Mouse (Mus musculus): ENCODE measurements at regions not wholly inside any gene's neighbourhood (a gene's known extent, or its start where the extent isn't known, plus 50 kb on each side); places are given as distances from the start of the nearest gene placed in this dataset.

- Histone ChIP-seq H3K4me1 (no peaks in the 10 kb centered on the region), H3K27me3 (ENCODE audit: insufficient read depth, poor library complexity, severe bottlenecking) (no peaks in the 10 kb centered on the region; the same call in 1 of the 2 replicates), H3K36me3 (no peaks in the 10 kb centered on the region), H3K27ac (no peak overlapping the region), H3K4me3 (no peak overlapping the region), H3K9me3 (no peaks in the 10 kb centered on the region)
- no peak for DNase-seq (ENCODE audit: low spot score)
- WGBS: 75% methylated on average over 2 of the region's 2 CpGs
Measured at GRCm38 (mm10) chrX:167015602-167016001, 193.5 kb downstream of the Tmsb4x start.

- Histone ChIP-seq H3K36me3 (no peaks in the 10 kb centered on the region), H3K27ac (no peak overlapping the region), H3K4me3 (no peak overlapping the region), H3K4me1 (no peaks in the 10 kb centered on the region), H3K9me3 (no peaks in the 10 kb centered on the region), H3K27me3 (ENCODE audit: insufficient read depth, poor library complexity, severe bottlenecking) (no peaks in the 10 kb centered on the region)
- 70% methylated on average over 2 of the region's 2 CpGs for WGBS
- no peak for DNase-seq (ENCODE audit: low spot score)
Measured at GRCm38 (mm10) chrX:167014322-167014721, 194.8 kb downstream of the Tmsb4x start.

GRCm38 (mm10) chrX:167012891-167013290 is 196.2 kb downstream of the Tmsb4x start:
- DNase-seq (ENCODE audit: low spot score): no peak
- Histone ChIP-seq H3K27me3 (ENCODE audit: insufficient read depth, poor library complexity, severe bottlenecking) (no peaks in the 10 kb centered on the region), H3K4me3 (no peak overlapping the region), H3K27ac (no peak overlapping the region), H3K36me3 (no peaks in the 10 kb centered on the region), H3K4me1 (no peaks in the 10 kb centered on the region), H3K9me3 (no peaks in the 10 kb centered on the region)
- 75% methylated on average over 4 of the region's 4 CpGs for WGBS

- H3K4me3 ChIP-seq: no peak overlapping the region
- 59% methylated on average over 1 of the region's 1 CpGs for WGBS
- H3K4me1 ChIP-seq: no peaks in the 10 kb centered on the region
- H3K36me3 ChIP-seq: no peaks in the 10 kb centered on the region
- H3K27ac ChIP-seq: no peak overlapping the region
- H3K9me3 ChIP-seq: no peaks in the 10 kb centered on the region
- DNase-seq (ENCODE audit: low spot score): no peak
- no peaks in the 10 kb centered on the region for H3K27me3 ChIP-seq (ENCODE audit: insufficient read depth, poor library complexity, severe bottlenecking)
Measured at GRCm38 (mm10) chrX:167011977-167012542, 197.1 kb downstream of the Tmsb4x start.

GRCm38 (mm10) chrX:166995855-166996254 is 213.3 kb downstream of the Tmsb4x start:
- H3K36me3 ChIP-seq: no peaks in the 10 kb centered on the region
- DNase-seq (ENCODE audit: low spot score): no peak
- H3K4me1 ChIP-seq: no peaks in the 10 kb centered on the region
- no peak overlapping the region for H3K4me3 ChIP-seq
- H3K9me3 ChIP-seq: no peaks in the 10 kb centered on the region
- H3K27ac ChIP-seq: no peak overlapping the region
- H3K27me3 ChIP-seq (ENCODE audit: insufficient read depth, poor library complexity, severe bottlenecking): peaks cover 4% of the 10 kb centered on the region; the same call in 1 of the 2 replicates
- WGBS: 83% methylated on average over 4 of the region's 4 CpGs

GRCm38 (mm10) chrX:166981003-166981402 is 228.1 kb downstream of the Tmsb4x start:
- Histone ChIP-seq H3K4me1 (no peaks in the 10 kb centered on the region), H3K9me3 (no peaks in the 10 kb centered on the region), H3K27me3 (ENCODE audit: insufficient read depth, poor library complexity, severe bottlenecking) (peaks cover 5% of the 10 kb centered on the region; the same call in 1 of the 2 replicates), H3K36me3 (no peaks in the 10 kb centered on the region), H3K4me3 (no peak overlapping the region), H3K27ac (no peak overlapping the region)
- 71% methylated on average over 6 of the region's 6 CpGs for WGBS
- no peak for DNase-seq (ENCODE audit: low spot score)

- H3K27me3 ChIP-seq (ENCODE audit: insufficient read depth, poor library complexity, severe bottlenecking): peaks cover 5% of the 10 kb centered on the region; the same call in 1 of the 2 replicates
- no peaks in the 10 kb centered on the region for H3K9me3 ChIP-seq
- 80% methylated on average over 4 of the region's 4 CpGs for WGBS
- no peak for DNase-seq (ENCODE audit: low spot score)
- no peaks in the 10 kb centered on the region for H3K4me1 ChIP-seq
- H3K4me3 ChIP-seq: no peak overlapping the region
- no peaks in the 10 kb centered on the region for H3K36me3 ChIP-seq
- H3K27ac ChIP-seq: no peak overlapping the region
Measured at GRCm38 (mm10) chrX:166980504-166980903, 228.6 kb downstream of the Tmsb4x start.

GRCm38 (mm10) chrX:166977029-166977428 is 232.1 kb downstream of the Tmsb4x start:
- Histone ChIP-seq H3K4me1 (no peaks in the 10 kb centered on the region), H3K27ac (no peak overlapping the region), H3K27me3 (ENCODE audit: insufficient read depth, poor library complexity, severe bottlenecking) (peaks cover 5% of the 10 kb centered on the region; the same call in 1 of the 2 replicates), H3K4me3 (no peak overlapping the region), H3K9me3 (no peaks in the 10 kb centered on the region), H3K36me3 (no peaks in the 10 kb centered on the region)
- DNase-seq (ENCODE audit: low spot score): no peak

GRCm38 (mm10) chrX:166971721-166972120 is 237.4 kb downstream of the Tmsb4x start:
- WGBS: 33% methylated on average over 1 of the region's 1 CpGs
- DNase-seq (ENCODE audit: low spot score): peak; percentile 75

GRCm38 (mm10) chrX:166964656-166965582 is 244.2 kb downstream of the Tmsb4x start:
- no peaks in the 10 kb centered on the region for H3K27me3 ChIP-seq (ENCODE audit: insufficient read depth, poor library complexity, severe bottlenecking)
- no peaks in the 10 kb centered on the region for H3K4me1 ChIP-seq
- no peak overlapping the region for H3K4me3 ChIP-seq
- 76% methylated on average over 7 of the region's 7 CpGs for WGBS
- H3K27ac ChIP-seq: no peak overlapping the region
- DNase-seq (ENCODE audit: low spot score): no peak
- H3K9me3 ChIP-seq: no peaks in the 10 kb centered on the region
- H3K36me3 ChIP-seq: no peaks in the 10 kb centered on the region

More at GRCm38 (mm10) chrX:166971721-166972120, 237.4 kb downstream of the Tmsb4x start:
- Histone ChIP-seq H3K4me1 (no peaks in the 10 kb centered on the region), H3K4me3 (no peak overlapping the region), H3K9me3 (no peaks in the 10 kb centered on the region), H3K27ac (no peak overlapping the region), H3K36me3 (no peaks in the 10 kb centered on the region), H3K27me3 (ENCODE audit: insufficient read depth, poor library complexity, severe bottlenecking) (no peaks in the 10 kb centered on the region)

- DNase-seq (ENCODE audit: low spot score): no peak
Measured at GRCm38 (mm10) chrX:166952528-166953189, 256.5 kb downstream of the Tmsb4x start.

GRCm38 (mm10) chrX:166951011-166951410 is 258.1 kb downstream of the Tmsb4x start:
- no peaks in the 10 kb centered on the region for H3K4me1 ChIP-seq
- no peak overlapping the region for H3K4me3 ChIP-seq
- no peak overlapping the region for H3K27ac ChIP-seq
- 86% methylated on average over 6 of the region's 6 CpGs for WGBS
- H3K9me3 ChIP-seq: no peaks in the 10 kb centered on the region
- H3K36me3 ChIP-seq: no peaks in the 10 kb centered on the region
- peaks cover 7% of the 10 kb centered on the region; the same call in 1 of the 2 replicates for H3K27me3 ChIP-seq (ENCODE audit: insufficient read depth, poor library complexity, severe bottlenecking)
- no peak for DNase-seq (ENCODE audit: low spot score)

More at GRCm38 (mm10) chrX:166952528-166953189, 256.5 kb downstream of the Tmsb4x start:
- H3K27ac ChIP-seq: no peak overlapping the region
- H3K9me3 ChIP-seq: no peaks in the 10 kb centered on the region
- H3K27me3 ChIP-seq (ENCODE audit: insufficient read depth, poor library complexity, severe bottlenecking): peaks cover 10% of the 10 kb centered on the region; the same call in 1 of the 2 replicates
- H3K36me3 ChIP-seq: no peaks in the 10 kb centered on the region
- H3K4me1 ChIP-seq: no peaks in the 10 kb centered on the region
- H3K4me3 ChIP-seq: no peak overlapping the region
- WGBS: 57% methylated on average over 14 of the region's 14 CpGs

GRCm38 (mm10) chrX:166945915-166946314 is 263.2 kb downstream of the Tmsb4x start:
- Histone ChIP-seq H3K4me1 (no peaks in the 10 kb centered on the region), H3K27me3 (ENCODE audit: insufficient read depth, poor library complexity, severe bottlenecking) (0 out of 2 replicates have a peak, but pooled peaks cover 6% of the 10 kb centered on the region), H3K36me3 (no peaks in the 10 kb centered on the region), H3K27ac (no peak overlapping the region), H3K4me3 (no peak overlapping the region), H3K9me3 (no peaks in the 10 kb centered on the region)
- 74% methylated on average over 1 of the region's 1 CpGs for WGBS
- DNase-seq (ENCODE audit: low spot score): no peak

Data from heart, embryonic 10.5 days (tissue).